Mouse (Mus musculus) T-helper 17 cell (primary cell): ENCODE results near the gene Erbb4.

Source experiments
- in situ Hi-C, 2 experiments: fragments of 300-600 bp; cut with MboI, MseI; formaldehyde crosslinking; loops; 1 replicate in 1 of 2; 2 replicates in 1 of 2; pipeline ENCODE4 v1.15.1; 2025; ENCODE audit warnings: high pct_unique_total_duplicates in 2 of 2

Erbb4 gene

DNA sequence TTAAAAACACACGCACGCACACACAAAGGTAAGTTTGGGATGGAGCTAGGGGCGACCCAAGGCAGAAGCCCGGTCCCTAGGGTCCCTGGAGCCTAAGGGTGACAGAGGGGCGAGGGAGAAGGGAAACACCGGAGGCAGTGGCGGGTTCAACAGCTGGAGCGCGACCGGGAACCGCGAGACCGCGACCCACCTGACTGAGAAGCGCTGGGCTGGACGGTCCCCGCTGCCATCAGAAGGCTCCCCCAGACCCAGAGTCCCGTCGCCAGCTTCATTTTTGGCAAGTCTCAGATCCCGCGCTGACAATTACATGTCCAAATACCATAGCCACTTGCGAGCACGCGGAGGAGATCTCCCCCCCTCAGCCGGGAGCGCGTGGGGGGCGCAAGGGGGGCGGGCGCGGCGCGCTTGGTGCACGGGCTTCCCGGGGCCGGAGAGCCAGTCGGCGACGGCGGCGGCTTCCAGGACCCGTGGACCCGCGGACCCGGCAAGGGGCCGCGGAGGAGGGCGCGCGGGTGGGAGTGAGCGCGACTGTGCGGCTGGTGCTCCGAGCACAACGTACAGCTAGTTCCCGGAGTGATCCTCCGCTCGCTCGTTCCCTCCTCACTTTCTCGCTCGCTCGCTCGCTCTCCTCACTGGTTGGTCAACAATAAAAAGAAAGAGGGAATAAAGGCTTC is at the start of gene Erbb4:
Erbb4 (minus strand) TSS at position 575 of the 674 bp plus-strand sequence.
- in situ Hi-C loops = no loop called here

DNA sequence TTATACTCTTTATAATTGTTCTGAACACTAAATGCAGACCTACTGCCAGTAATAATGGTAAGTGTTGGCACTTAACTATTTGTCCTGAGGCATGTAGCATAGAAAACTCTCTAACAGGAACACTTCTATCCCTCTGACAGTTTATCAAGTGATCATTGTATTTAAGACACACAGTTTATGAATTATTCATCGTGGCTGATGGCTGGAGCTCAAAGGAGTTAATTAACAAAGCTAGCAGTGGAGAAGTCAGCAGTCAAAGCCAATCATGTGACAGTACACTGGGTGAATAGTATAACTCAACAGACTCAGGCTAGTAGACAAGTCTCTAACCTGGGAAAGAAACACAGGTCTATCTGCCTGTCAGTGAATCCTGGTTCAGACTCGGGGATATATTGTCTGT is 49.5 kb upstream of the Erbb4 start:
- in situ Hi-C loops = no loop called here

DNA sequence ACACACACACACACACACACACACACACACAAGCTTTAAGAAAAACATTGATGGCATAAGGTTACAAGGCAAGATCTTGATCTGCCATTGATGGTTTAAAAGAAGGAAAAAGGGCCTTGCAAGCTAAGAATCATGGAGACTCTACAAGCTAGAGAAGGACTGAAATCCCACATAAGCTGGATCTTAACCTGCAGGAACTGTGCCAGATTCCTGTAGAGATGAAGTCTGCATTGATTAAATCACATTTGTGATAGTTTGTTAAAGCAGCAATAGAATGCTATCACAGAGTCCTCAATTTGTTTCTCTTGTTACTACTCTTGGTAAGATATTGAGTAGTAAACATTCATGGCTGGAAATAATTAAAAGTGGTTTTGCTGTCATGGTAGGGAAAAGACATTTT is 33.5 kb upstream of the Erbb4 start:
- in situ Hi-C loops = loop anchor here (10.0 to 25.0 kb wide), 4 partner anchors 1029 to 2004 kb away; no protein-coding TSS in a partner anchor

DNA sequence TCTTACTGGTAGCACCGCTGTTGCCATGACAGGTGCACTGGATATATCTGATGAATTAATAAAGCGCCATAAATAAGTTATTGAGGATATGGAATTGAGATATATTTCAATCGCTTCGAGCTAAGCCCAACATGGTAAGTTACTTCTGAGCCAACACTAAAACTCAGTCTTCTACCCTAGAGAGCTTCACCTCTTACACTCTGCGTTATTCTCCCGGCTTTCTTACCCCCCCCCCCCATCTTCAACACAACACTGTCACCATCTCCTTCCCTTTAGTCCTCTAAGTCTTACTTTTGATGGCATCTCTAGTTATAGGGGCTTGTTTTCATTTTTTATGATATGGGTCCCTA is 31.6 kb upstream of the Erbb4 start:
- in situ Hi-C loops = loop anchor here (25.0 kb wide), 3 partner anchors 1027 to 2002 kb away; no protein-coding TSS in a partner anchor

DNA sequence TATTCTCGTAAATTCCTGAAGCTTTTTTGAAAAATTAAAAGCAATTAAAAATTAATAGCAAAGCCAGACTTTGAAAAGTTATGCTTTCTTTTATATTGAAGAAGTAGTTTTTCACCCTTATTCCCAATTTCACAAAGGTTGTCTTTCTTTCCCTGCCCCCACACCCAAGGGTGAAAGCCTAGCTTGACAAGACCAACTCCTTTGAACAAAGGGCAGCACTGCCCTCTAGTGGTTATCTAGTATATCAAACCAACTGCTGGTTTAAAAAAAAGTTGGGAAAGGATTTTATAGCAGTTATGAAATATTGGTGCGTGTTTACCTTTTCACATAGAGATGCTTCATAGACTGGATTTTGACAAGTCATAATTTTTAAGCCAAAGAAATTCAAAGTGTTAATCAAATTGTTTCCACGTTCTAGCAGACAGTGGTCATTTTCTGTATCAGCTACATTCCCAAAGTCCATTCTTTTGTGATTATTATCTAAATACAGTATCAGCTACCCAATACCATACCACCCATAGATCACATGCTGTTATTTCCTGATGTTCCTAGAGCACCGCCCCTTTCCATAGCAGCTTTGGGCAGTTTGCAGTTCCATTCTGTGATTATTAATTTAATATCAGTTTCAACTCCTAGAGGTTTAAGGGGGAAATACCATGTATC is 31.1 kb upstream of the Erbb4 start:
- in situ Hi-C loops = loop anchor here (25.0 kb wide), 3 partner anchors 1027 to 2002 kb away; no protein-coding TSS in a partner anchor

DNA sequence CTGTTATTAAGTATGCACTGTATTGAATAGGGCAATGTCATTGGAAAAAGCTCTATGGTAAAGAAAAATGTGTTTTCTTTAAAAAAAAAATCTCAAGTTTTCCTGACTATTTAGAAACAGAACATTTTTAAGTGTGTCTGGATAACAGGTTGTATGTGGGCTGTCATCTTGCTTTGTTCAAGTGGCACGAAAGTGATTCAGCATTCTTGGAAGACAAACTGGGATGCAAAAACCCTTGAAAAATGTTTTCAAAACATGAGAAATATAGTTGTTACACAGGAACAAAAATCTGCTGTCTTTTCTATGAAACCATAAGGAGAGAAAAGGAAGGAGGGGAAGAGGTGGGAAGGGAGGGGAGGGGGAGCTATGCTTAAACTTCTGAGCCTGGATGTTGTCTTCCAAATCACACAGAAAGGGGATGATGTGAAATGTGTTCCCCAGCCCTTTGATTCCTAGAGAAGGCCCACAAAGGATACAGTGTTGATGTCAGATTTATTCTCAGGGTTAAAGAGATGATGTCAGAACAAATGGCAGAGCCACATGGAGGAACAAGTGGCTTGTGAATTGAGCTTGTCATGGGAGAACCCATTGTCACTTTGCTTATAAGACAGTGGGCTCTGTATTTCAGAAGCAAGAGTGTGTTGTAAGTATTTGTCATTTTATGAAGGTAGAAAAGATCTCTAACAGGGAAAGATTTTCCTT is 16.4 kb upstream of the Erbb4 start:
- in situ Hi-C loops = no loop called here

DNA sequence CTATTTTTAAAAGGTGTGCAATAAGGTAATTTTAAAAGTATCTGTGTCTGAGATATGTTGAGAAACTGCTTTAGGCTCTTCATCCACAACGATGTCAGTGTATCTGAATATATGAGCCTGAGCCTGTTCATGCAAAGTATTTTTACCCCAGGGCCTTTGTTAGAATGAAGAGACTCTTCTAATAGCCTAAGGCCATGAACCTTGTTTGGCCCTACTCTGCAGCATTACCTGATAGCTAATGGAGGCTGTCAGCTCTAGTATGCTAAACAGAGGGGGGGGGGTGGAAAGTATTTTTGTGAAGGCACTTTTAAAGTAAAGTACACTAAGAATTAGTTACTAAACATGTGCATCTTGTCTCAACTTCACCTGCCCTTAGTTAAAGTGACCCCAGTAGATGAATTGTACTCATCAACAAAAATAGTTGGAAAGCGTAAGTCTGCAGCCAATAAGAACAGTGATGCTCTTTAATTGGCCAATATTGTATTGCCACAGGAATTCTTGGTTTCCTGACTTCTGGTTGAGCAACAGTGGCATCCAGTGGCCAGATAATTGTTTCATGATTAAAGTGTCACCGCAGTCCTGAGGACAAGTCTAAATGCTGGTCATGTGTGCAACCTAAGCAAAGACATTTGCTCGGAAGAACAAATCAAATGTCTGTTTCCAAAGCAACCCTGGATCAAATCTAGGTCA is 10.5 kb upstream of the Erbb4 start:
- in situ Hi-C loops = no loop called here

DNA sequence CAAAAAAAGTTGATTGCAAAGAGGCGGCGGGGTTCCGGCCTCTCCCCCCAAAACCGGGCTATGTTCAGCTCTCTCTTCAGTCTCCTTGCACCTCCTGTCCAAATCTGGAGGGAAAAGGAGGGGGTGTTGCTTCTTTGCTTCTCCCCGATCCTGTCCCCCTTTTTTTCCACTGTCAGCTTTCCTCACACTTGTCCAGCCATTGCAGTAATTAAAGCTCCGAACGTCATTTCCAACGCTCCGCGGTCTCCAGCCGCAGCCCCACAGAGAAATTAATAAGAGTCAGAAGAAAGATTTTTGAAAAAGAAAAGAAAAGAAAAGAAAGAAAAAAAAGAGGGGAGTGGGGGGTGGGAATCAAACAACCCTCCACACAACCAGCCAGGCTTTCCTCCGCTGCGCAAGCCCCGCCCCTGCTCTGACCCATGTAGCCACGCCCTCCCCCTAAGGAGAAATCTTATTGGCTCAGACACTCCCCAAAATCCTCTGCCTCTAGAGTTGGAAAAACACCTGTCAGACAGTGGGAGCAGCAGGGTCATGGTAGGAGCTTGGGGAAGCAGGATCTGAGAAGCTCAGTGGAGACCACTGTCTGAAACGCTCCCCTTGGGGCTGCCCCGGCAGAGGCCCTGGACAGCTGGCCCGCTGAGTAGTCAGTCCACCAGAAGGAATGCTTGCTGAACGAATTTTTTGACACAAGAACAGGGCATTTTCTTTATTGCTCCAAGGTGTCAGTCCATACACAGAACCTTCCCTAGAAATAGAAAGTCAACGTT is 483 bp upstream of the Erbb4 start:
- in situ Hi-C loops = no loop called here

DNA sequence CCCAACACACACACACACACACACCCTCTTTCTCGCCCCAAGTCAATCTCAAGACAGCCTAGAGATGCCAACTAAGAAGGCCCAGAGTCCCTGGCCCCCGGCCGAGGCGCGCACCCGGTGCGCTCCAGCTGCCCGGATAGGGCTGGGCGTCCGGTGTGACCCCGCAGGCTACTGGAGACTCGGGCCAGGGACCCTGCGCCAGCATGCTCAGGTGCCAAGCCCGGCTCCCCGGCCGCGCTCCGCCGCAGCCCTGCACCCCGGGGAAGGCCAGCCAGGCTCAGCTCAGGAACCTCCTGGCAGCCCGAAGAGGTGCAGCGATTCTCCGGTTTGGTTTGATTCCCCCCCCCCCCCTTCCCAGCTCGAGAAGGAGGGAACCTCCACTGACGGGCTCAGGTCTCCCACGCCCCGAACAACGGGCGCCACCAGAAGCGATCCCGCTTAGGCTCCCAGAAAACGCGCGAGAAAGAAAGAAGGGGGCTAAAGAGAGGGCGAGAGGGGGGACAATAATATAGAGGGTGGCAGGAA is 860 bp downstream of the Erbb4 start:
- in situ Hi-C loops = no loop called here

DNA sequence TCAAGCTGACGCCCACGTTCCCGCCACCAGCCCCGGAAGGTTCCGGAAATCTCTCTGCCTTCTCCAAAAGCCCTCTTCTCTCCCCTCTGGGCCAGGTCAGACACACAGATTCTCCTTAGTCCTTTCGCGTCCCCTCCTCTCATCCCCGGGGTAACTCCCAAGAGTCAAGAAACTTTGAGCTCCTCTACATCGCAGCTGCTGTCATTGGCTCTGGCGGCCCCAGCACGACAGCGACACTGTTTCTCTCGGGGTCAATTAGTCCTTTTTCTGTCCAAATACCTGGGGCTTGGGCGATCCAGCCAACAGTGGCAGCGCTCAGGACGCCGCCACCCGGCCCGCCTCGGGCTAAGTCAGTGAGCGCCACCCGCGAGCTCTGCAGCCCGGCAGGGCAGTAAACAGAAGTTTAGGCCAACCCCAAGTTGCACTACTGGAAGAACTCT is 1.5 kb downstream of the Erbb4 start:
- in situ Hi-C loops = no loop called here

DNA sequence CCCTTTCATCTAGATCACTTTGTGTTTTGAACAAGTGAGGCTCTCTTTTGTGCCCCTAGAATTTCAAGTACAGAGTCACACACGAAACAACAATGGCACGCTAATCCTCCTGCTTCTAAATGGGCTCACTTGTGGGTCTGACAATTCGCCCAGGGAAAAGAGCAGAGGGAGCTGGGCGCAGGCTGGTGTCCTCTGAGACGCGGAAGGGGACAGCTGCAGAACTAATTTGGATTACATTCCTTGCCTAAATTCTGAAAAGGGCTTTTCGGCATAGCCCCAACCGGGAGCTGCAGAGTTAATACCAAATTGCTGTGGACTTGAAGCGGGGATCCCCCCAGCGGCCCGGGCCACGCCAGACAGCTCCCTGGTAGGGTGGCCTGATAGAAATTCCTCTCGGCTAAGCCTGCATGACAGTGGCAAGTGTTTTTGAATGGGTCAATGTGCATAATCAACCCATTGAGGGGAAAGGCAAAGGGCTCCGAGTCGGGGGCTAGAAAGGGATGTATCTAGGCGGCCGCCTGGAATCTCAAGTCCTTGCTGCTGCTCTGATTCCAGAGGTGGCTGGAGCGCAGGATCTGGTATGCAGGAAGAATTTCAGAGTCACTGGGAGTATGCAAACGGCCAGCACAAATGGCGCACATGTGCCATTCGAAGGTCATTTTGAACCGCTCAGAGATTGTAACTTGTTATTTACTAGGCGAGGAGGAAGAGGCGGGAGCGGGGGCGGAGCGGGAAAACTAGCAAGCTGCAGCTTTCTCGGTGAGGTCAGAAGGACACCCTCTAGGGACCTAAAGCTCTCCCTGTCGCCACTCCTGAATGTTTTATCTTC is 2.2 kb downstream of the Erbb4 start:
- in situ Hi-C loops = no loop called here

DNA sequence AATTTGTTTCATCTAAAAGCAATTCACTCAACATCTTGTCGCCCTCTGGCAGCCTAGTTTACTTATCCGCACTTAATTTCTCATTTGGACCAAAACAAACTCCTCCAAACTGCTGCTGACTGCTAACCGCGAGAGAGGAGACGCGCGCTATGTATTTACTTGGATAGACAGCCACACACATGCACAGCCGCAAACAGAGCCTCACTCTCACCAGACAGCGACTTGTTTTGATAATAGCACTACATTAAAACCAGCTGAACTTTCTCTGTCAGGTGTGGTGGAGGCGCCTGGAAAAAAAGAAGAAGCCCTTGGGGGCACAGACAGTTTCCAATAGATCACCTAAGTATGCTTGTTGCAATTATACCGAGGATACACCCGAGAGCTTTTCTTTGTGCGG is 2.8 kb downstream of the Erbb4 start:
- in situ Hi-C loops = no loop called here

DNA sequence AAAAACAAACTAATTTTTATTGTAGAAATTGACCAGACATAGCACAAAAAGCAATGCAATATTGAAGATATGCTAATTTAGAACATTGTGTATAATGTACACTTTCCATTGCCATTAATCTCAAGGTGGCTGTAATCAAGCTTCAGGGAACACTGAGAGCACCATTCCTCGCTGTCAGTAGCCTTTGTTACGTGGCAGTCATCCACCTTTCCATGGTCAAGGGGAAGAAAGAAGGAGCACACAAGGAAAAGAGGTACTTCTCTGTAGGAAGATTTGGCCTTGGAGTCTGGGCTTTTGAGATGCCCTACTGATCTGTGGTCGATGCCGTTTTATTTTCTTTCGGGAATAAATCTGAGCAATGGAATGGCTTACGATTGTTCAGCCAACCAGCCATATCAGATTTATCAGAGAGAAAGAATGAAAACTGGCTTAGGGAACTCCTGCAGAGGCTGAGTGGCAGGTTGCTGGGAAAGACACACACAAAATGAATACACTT is 4.6 kb downstream of the Erbb4 start:
- in situ Hi-C loops = no loop called here

DNA sequence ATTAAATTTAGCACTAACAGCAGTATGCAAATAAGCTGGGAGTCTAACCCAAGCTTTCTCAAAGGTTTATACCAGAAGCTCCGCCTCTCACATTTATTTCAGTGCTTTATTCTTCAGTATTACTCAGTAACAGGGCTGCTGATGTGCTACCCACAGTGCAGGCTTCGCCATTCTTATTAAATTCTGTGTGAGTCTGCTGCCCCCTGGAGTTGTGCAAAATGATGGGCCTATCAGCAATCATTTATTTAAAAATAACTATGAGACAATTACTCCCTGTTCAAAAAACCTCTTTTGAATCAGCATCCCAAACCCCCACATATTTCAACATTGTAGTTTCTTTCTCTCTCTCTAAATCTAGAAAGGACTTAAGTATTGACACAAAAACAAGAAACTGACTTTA is 6.2 kb downstream of the Erbb4 start:
- in situ Hi-C loops = no loop called here

DNA sequence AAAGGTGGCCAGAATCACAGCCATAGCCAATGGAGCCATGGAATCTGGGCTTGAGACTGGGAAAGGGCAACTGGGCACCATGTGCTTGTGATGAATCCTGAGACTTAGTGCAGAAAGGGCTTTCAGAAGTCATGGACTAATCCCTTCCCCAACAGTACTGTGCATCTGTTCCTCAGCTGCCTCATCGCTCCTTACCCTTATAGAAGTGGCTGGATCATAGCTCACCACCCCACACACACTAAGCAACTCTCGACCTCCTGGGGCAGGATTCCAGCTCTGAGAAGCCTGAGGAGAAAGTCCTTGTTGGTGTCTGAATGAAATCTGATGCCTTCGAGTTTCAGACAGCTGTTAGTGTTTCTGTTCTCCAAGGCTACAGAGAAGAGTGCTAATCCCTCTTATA is 14.8 kb downstream of the Erbb4 start:
- in situ Hi-C loops = no loop called here

DNA sequence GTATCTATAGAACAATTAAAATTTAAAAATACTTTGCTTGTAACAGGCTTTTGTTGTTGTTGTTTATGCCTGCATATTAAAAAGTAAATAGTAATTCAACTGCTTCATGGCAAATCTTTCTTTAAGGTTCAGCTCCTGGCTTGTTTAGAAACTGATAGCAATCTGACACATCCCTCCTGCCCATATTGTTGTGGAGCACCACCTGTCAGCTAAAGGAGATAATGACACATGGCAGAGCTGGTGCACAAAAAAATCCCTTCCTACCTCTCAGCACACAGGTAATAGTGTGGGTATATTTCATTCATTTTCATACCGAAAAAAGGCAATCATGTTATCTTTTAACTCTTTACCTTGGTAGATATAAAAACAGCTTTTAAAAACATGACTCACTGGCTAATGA is 18.5 kb downstream of the Erbb4 start:
- in situ Hi-C loops = no loop called here

DNA sequence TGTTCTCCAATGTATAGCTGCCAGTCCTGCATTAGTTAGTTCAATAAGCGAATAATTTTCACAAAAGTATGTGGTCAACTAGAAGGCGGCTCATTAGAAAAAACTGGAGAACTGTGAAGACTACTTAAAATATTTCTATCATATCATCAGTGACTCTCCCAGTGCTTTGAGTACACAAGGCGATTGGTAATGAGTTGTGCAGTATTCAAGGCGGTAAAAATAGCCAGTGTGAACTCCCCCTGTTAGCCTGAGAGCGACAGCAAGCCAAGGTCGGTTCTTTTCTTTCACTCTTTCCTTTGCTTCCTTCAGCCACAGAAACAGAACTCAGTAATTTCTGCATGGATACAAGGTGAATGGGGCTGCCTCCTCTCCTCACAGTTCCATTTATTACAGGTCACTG is 22.1 kb downstream of the Erbb4 start:
- in situ Hi-C loops = no loop called here

DNA sequence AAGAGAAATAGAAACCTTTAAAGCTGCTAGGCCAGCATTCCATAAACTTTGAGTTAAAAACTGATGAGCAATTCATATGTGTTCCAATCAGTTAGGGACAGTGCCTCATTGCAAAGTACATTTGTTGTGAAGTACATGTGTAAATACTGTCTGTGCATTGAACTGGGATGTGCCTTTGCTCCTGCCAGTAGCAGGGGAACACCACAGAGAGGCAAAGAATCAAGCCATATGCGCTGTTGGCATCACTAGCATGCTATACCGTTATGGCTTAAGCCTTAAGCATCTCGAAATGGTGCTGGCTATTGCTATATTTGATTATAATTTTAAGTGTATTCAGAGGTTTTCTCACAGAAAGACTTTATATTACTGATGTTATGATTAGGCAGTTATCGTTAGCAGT is 58.9 kb downstream of the Erbb4 start:
- in situ Hi-C loops = no loop called here

DNA sequence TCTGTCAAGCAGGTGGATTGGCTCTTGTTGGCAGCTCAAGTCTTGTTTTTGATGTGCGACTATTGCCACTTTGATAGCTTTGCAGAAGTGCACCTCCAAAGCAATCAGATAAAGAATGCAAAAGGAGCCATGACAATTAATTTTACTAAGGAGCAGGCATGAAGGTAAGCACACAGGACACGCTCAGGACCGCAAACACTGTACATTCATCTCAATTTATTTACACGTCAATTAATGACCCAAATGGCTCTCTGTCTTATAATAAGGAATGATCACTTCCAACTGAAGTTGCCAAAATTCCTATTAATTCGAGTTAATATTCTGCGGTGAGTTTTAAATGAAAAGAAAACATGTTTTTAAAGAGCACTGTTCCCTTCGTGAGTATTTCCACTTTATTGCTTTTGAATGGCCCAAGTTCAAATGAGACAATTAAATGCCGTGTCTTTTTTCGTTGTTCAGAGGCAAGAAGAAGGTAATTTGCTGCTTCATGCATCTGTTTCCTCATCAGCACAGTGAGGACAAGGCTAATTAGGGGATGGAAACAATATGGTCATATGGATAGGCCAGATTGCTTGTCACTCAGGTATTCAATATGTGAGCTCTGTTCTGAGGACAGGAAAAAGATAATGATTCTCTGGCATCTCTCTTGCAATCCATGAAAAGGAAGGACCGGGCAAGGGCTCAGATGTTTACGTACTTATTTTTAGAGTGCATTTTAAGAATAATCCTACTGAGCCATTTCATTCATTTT is 61.5 kb downstream of the Erbb4 start:
- in situ Hi-C loops = no loop called here
